ENCODE assay signal across 9 mouse cellular contexts in genomic region chr4:133299701-133300100, GRCm38 (mm10). TPM values are rescaled to one million over a fixed set of nuclear protein-coding genes. Genes with fewer than 3 reads are reported as not detected.
DNase-seq lines count a peak whose midpoint lies in the region; ATAC-seq and TF ChIP-seq lines count a peak whose summit lies in the region.
"Had no signal": no experiment of that assay in that cellular context is flagged by ENCODE, and none has a peak within 500 bp of the region (broad histone marks: within the 10 kb centered on the region; RNA-seq: fewer than 3 reads in every experiment).

No protein-coding gene starts in this region.

- H3K9me3 ChIP-seq in CH12.LX (replicated peaks; ENCODE audit: low read length), result no peaks in the 10 kb centered on the region
- H3K9me3 ChIP-seq in hindbrain, embryonic 12.5 days (replicated peaks), result no peaks in the 10 kb centered on the region
- H3K9me3 ChIP-seq in limb, embryonic 13.5 days, result no peaks in the 10 kb centered on the region

- peak; percentile 28 for DNase-seq in CH12.LX (ENCODE audit: extremely low read depth)
- DNase-seq in cerebellum, adult 11-12 months, result peak; percentile 88
- no peak for DNase-seq in spleen, adult 18-20 months
- DNase-seq in testis, postnatal 14 days (ENCODE audit: low spot score), result no peak
- DNase-seq in embryo, embryonic 11 days, result no peak

- no peak for TF ChIP-seq CTCF in CH12.LX (conservative IDR thresholded peaks at IDR 0.05 in 1 of 2, IDR thresholded peaks at IDR 0.05 in 1 of 2; ENCODE audit: low read depth in 2 of 2, low read length in 2 of 2)

- no peak for TF ChIP-seq POLR2A in CH12.LX (IDR thresholded peaks at IDR 0.05; ENCODE audit: low read depth, low read length)

- no peak for ATAC-seq in hindbrain, embryonic 12.5 days (ENCODE audit: low FRiP score)
- no peak for ATAC-seq in limb, embryonic 13.5 days (ENCODE audit: low FRiP score, low read depth)
- no peak for ATAC-seq in megakaryocyte-erythroid progenitor cell, adult 5-6 weeks (replicated peaks; ENCODE audit: low FRiP score, low TSS enrichment, poor library complexity, severe bottlenecking)
- ATAC-seq: Patski had no signal

- H3K4me2 ChIP-seq in CH12.LX (ENCODE audit: insufficient read depth, low read depth, poor library complexity, severe bottlenecking), result no peak overlapping the region
- no peak overlapping the region for H3K4me2 ChIP-seq in hindbrain, embryonic 12.5 days (replicated peaks)
- H3K4me2 ChIP-seq in limb, embryonic 13.5 days (replicated peaks), result no peak overlapping the region

- H3K27me3 ChIP-seq in CH12.LX (replicated peaks), result no peaks in the 10 kb centered on the region
- H3K27me3 ChIP-seq in hindbrain, embryonic 12.5 days, result no peaks in the 10 kb centered on the region
- no peaks in the 10 kb centered on the region for H3K27me3 ChIP-seq in limb, embryonic 13.5 days
- H3K27me3 ChIP-seq: Patski had no signal

- H3K27ac ChIP-seq in CH12.LX (ENCODE audit: insufficient read depth, low read depth), result no peak overlapping the region
- H3K27ac ChIP-seq in hindbrain, embryonic 12.5 days, result peak overlapping the region; percentile 72
- H3K27ac ChIP-seq in limb, embryonic 13.5 days, result no peak overlapping the region

- in situ Hi-C loops in CH12.LX (cut with MboI; ENCODE audit: low pct_ligation_motif_present, low pct_unique_long_range_greater_than_20kb, low sequenced_read_pairs), result loop anchor here (5.0 to 10.0 kb wide), 4 partner anchors 37 to 295 kb away; partner anchors contain the start of genes Cd164l2, Gpr3 and Sytl1

- no peak for TF ChIP-seq EP300 in CH12.LX (IDR thresholded peaks at IDR 0.05; ENCODE audit: low read length)

- peaks cover 38 to 84% of the 10 kb centered on the region in 2 experiments for H3K36me3 ChIP-seq in CH12.LX (replicated peaks in 1 of 2; ENCODE audit: control insufficient read depth in 1 of 2, insufficient read depth in 1 of 2, low read length in 1 of 2)
- H3K36me3 ChIP-seq in hindbrain, embryonic 12.5 days, result peaks cover 54% of the 10 kb centered on the region
- H3K36me3 ChIP-seq in limb, embryonic 13.5 days, result peaks cover 86% of the 10 kb centered on the region

- peaks cover 9 to 51% of the 10 kb centered on the region in 2 experiments for H3K4me1 ChIP-seq in CH12.LX (ENCODE audit: control insufficient read depth in 1 of 2, insufficient read depth in 2 of 2)
- peaks cover 33% of the 10 kb centered on the region for H3K4me1 ChIP-seq in hindbrain, embryonic 12.5 days
- peaks cover 18% of the 10 kb centered on the region for H3K4me1 ChIP-seq in limb, embryonic 13.5 days

- no peak for TF ChIP-seq RAD21 in CH12.LX (IDR thresholded peaks at IDR 0.05; ENCODE audit: low read depth, low read length)

- no peak overlapping the region for H3K4me3 ChIP-seq in CH12.LX (replicated peaks in 1 of 3; ENCODE audit: low read depth in 2 of 3, low read length in 2 of 3, poor library complexity in 1 of 3)
- H3K4me3 ChIP-seq in hindbrain, embryonic 12.5 days, result no peak overlapping the region
- H3K4me3 ChIP-seq in limb, embryonic 13.5 days, result no peak overlapping the region

- H3K9ac ChIP-seq in CH12.LX (ENCODE audit: insufficient read depth, low read depth), result no peak overlapping the region
- peak overlapping the region; percentile 33; the same call in 1 of the 2 replicates for H3K9ac ChIP-seq in hindbrain, embryonic 12.5 days
- H3K9ac ChIP-seq in limb, embryonic 13.5 days, result peak overlapping the region; percentile 45

- H3K79me2 ChIP-seq in CH12.LX (replicated peaks; ENCODE audit: control insufficient read depth, extremely low read depth, insufficient read depth, poor library complexity, severe bottlenecking), result no peaks in the 10 kb centered on the region

- 58% methylated on average over 5 of the region's 5 CpGs for WGBS in hindbrain, embryonic 12.5 days
- WGBS in limb, embryonic 13.5 days, result 59% methylated on average over 5 of the region's 5 CpGs

- dilution Hi-C loops in CH12.LX (cut with MboI; ENCODE audit: extremely low pct_ligation_motif_present, extremely low pct_unique_long_range_greater_than_20kb, low sequenced_read_pairs), result no loop called here

TF ChIP-seq in CH12.LX, 34 proteins besides CTCF, POLR2A, EP300 and RAD21:
- TF ChIP-seq NELFE (IDR thresholded peaks at IDR 0.05; ENCODE audit: low read depth, low read length) (no peak), E2F4 (IDR thresholded peaks at IDR 0.05; ENCODE audit: insufficient replicate concordance, low read depth, low read length) (no peak)

RNA-seq across cellular contexts. Expression of gene Tmem222, which starts 22.1 kb away (rescaled TPM):
- total RNA-seq in CH12.LX (2012; rRNA removed), result 64.0 and 64.8 TPM in 2 replicates
- 85.0 and 95.7 TPM in 2 replicates for total RNA-seq in CH12.LX (2014; rRNA removed)
- 73.2 and 79.5 TPM in 2 replicates for polyA plus RNA-seq in CH12.LX (2012; ENCODE audit: insufficient read length, low read depth)
- 75.7 and 77.7 TPM in 2 replicates for polyA plus RNA-seq in hindbrain, embryonic 12.5 days (2016; fragmentation: Nextera tagmentation; extraction: Ambion mirVana)
- polyA plus RNA-seq in limb, embryonic 13.5 days (2015; fragmentation: Nextera tagmentation; extraction: Ambion mirVana), result 84.0 and 86.8 TPM in 2 replicates
- 38.1 and 66.4 TPM in 2 replicates for total RNA-seq in megakaryocyte-erythroid progenitor cell, adult 5-6 weeks (2014; fragmentation: Nextera tagmentation)
- total RNA-seq in megakaryocyte-erythroid progenitor cell, adult 5-6 weeks (2017), result 18.2 and 19.2 TPM in 2 replicates

RNA-seq across cellular contexts. Expression of gene Sytl1, which starts 36.8 kb away (rescaled TPM):
- 11.9 and 20.0 TPM in 2 replicates for total RNA-seq in CH12.LX (2012; rRNA removed)
- total RNA-seq in CH12.LX (2014; rRNA removed), result 8.2 and 8.3 TPM in 2 replicates
- polyA plus RNA-seq in CH12.LX (2012; ENCODE audit: insufficient read length, low read depth), result 12.1 and 12.5 TPM in 2 replicates
- polyA plus RNA-seq in hindbrain, embryonic 12.5 days (2016; fragmentation: Nextera tagmentation; extraction: Ambion mirVana), result 0.67 and 1.2 TPM in 2 replicates
- 5.5 and 5.6 TPM in 2 replicates for polyA plus RNA-seq in limb, embryonic 13.5 days (2015; fragmentation: Nextera tagmentation; extraction: Ambion mirVana)
- 0.44 and 1.6 TPM in 2 replicates for total RNA-seq in megakaryocyte-erythroid progenitor cell, adult 5-6 weeks (2014; fragmentation: Nextera tagmentation)
- total RNA-seq in megakaryocyte-erythroid progenitor cell, adult 5-6 weeks (2017), result 1.9 TPM in 1 of 2 replicates, not detected in the other

RNA-seq across cellular contexts. Expression of gene Wdtc1, which starts 53.6 kb away (rescaled TPM):
- total RNA-seq in CH12.LX (2012; rRNA removed) (6.8 and 10.8 TPM in 2 replicates), CH12.LX (2014; rRNA removed) (2.8 and 3.0 TPM in 2 replicates)
- 9.1 and 9.6 TPM in 2 replicates for polyA plus RNA-seq in CH12.LX (2012; ENCODE audit: insufficient read length, low read depth)
- polyA plus RNA-seq in hindbrain, embryonic 12.5 days (2016; fragmentation: Nextera tagmentation; extraction: Ambion mirVana), result 25.5 and 27.8 TPM in 2 replicates
- polyA plus RNA-seq in limb, embryonic 13.5 days (2015; fragmentation: Nextera tagmentation; extraction: Ambion mirVana), result 13.3 and 14.1 TPM in 2 replicates
- 15.3 and 18.6 TPM in 2 replicates for total RNA-seq in megakaryocyte-erythroid progenitor cell, adult 5-6 weeks (2014; fragmentation: Nextera tagmentation)
- total RNA-seq in megakaryocyte-erythroid progenitor cell, adult 5-6 weeks (2017), result 7.5 and 8.0 TPM in 2 replicates

RNA-seq across cellular contexts. Expression of gene Map3k6, which starts 59.1 kb away (rescaled TPM):
- total RNA-seq in CH12.LX (2012; rRNA removed) (0.21 TPM in 1 of 2 replicates, not detected in the other), CH12.LX (2014; rRNA removed) (not detected in 2 replicates)
- not detected in 2 replicates for polyA plus RNA-seq in CH12.LX (2012; ENCODE audit: insufficient read length, low read depth)
- 1.9 and 2.3 TPM in 2 replicates for polyA plus RNA-seq in hindbrain, embryonic 12.5 days (2016; fragmentation: Nextera tagmentation; extraction: Ambion mirVana)
- polyA plus RNA-seq in limb, embryonic 13.5 days (2015; fragmentation: Nextera tagmentation; extraction: Ambion mirVana), result 2.4 and 2.6 TPM in 2 replicates
- total RNA-seq in megakaryocyte-erythroid progenitor cell, adult 5-6 weeks (2014; fragmentation: Nextera tagmentation), result 10.6 and 15.9 TPM in 2 replicates
- total RNA-seq in megakaryocyte-erythroid progenitor cell, adult 5-6 weeks (2017), result 6.9 and 7.0 TPM in 2 replicates

Comparison
In these comparisons a context has a peak if more than half of its experiments do, and no peak if none do; other contexts are left out.
1. DNase-seq: peak in CH12.LX (single experiment) and cerebellum, adult 11-12 months (single experiment); none in spleen, adult 18-20 months (0 of 2), testis, postnatal 14 days (single experiment) and embryo, embryonic 11 days (single experiment).